Mouse (Mus musculus) lung, embryonic 15.5 days (tissue): ENCODE measurements around the gene Dennd1a. TPM values are rescaled to one million over a fixed set of nuclear protein-coding genes. Genes with fewer than 3 reads are reported as not detected.

Experiments
- ATAC-seq: fragments of 200-750 bp; cut with Nextera tagmentation; 2 replicates; pipeline ENCODE4 v1.8.0; 2017; ENCODE audit warnings: moderate number of reproducible peaks, borderline replicate concordance; ENCODE audit not compliant: low FRiP score, low TSS enrichment; ENCODE audit errors: extremely low read depth
- H3K27ac ChIP-seq: fragments of 300-500 bp; sonication (generic); 2 replicates; pipeline ENCODE4 v1.5.1; 2015; ENCODE audit warnings: moderate library complexity, mild to moderate bottlenecking, inconsistent platforms
- H3K27me3 ChIP-seq: fragments of 300-500 bp; sonication (generic); 2 replicates; pipeline ENCODE4 v1.6.1; 2015; ENCODE audit warnings: inconsistent platforms
- H3K36me3 ChIP-seq: fragments of 300-500 bp; sonication (generic); 2 replicates; pipeline ENCODE4 v1.6.1; 2015; ENCODE audit warnings: inconsistent platforms
- H3K4me1 ChIP-seq: fragments of 300-500 bp; sonication (generic); 2 replicates; pipeline ENCODE4 v1.6.1; 2015; ENCODE audit warnings: inconsistent platforms
- H3K4me2 ChIP-seq: fragments of 300-500 bp; sonication (generic); 2 replicates; pipeline ENCODE4 v1.6.1; 2015; ENCODE audit warnings: inconsistent platforms, mild to moderate bottlenecking, moderate library complexity
- H3K4me3 ChIP-seq: fragments of 300-500 bp; sonication (generic); 2 replicates; pipeline ENCODE4 v1.5.1; 2015; ENCODE audit warnings: mild to moderate bottlenecking, inconsistent platforms
- H3K9ac ChIP-seq: fragments of 300-500 bp; sonication (generic); 2 replicates; pipeline ENCODE4 v1.6.1; 2015; ENCODE audit warnings: inconsistent platforms
- H3K9me3 ChIP-seq: fragments of 300-500 bp; sonication (generic); 2 replicates; pipeline ENCODE4 v1.6.1; 2016; ENCODE audit warnings: inconsistent platforms
- WGBS: fragments of 180-500 bp; shearing (Covaris S2); methylation state at CpG from one replicate; pipeline ENCODE4 v1.1.7; 2015; 5-methylcytosine and 5-hydroxymethylcytosine counted together
- polyA plus RNA-seq: library from polyadenylated mRNA; unstranded; fragments of >200 nt; fragmentation: Nextera tagmentation; extraction: Ambion mirVana; gene quantifications from 2 replicates; pipeline ENCODE4 v1.2.1, GENCODE M21; 2015

Dennd1a gene
- polyA plus RNA-seq, 1 experiment from 2014 or later, result 12.0 TPM

DNA sequence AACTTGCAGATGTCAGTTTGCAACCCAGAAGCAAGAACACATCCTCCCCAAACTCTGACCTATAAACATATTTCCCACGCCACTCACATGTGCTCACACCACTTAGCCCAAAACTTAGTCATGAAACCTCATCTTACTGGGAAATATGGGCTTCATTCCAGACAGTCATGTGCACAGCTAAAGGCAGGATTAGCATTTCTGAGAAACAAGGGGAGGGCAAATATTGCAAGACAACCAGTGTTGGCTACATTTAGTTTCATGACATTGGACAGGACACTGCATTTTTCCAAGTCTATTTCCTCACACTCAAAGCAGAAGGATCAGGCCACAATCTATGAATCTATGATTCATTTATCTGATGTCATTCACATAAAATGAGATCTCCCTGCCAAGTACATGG is 4.3 kb upstream of the Dennd1a start:
- WGBS, result 59% methylated on average over 1 of the region's 1 CpGs
- no peak for ATAC-seq
- Histone ChIP-seq H3K36me3 (no peaks in the 10 kb centered on the region), H3K4me1 (0 out of 2 replicates have a peak, but pooled peaks cover 5% of the 10 kb centered on the region), H3K4me3 (no peak overlapping the region), H3K27me3 (0 out of 2 replicates have a peak, but pooled peaks cover 5% of the 10 kb centered on the region), H3K9me3 (no peaks in the 10 kb centered on the region), H3K9ac (no peak overlapping the region), H3K4me2 (no peak overlapping the region), H3K27ac (no peak overlapping the region)

DNA sequence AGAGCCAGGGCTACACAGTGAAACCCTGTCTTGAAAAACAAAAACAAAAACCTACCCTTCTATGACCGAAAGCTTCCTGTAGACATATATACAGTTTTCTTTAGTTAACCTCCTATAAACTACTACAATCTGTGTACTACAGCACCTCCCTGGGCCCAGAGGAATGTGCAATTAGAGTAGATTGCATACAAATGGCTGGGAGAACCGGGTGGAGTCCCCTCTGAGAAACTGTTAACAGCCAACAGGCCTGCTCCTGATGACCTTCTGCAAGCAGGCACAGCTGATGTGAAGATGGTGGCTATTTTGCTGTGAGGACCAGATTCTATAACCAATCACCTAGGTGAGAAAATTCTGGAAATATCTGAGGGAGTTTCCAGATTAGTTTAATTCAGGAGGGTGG is 1.0 kb upstream of the Dennd1a start:
- ATAC-seq, result no peak
- no peak overlapping the region for H3K9ac ChIP-seq
- H3K36me3 ChIP-seq, result no peaks in the 10 kb centered on the region
- H3K4me3 ChIP-seq, result no peak overlapping the region
- peaks cover 11% of the 10 kb centered on the region for H3K4me1 ChIP-seq
- H3K4me2 ChIP-seq, result no peak overlapping the region
- H3K27ac ChIP-seq, result no peak overlapping the region
- H3K9me3 ChIP-seq, result no peaks in the 10 kb centered on the region
- 0 out of 2 replicates have a peak, but pooled peaks cover 2% of the 10 kb centered on the region for H3K27me3 ChIP-seq
- WGBS, result 60% methylated on average over 2 of the region's 2 CpGs

DNA sequence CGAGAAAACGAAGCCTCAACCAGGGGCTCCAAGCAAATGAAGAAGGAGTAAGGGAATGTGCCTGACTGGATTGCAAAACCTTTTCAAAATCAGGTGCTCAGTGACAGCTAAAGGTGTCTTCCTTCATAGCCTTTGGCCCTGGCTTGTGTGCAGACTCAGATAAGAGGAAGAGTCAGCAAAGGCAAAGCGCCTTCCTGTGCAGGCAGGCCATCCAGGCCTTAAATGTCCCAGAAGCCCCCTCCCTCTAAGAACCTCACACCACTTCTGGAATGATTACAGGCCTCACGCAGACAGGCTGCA is 807 bp downstream of the Dennd1a start:
- ATAC-seq, result no peak
- H3K36me3 ChIP-seq, result no peaks in the 10 kb centered on the region
- peaks cover 11% of the 10 kb centered on the region for H3K4me1 ChIP-seq
- WGBS, result 10% methylated on average over 4 of the region's 4 CpGs
- H3K4me2 ChIP-seq, result peak overlapping the region; percentile 68
- peak overlapping the region; percentile 96 for H3K4me3 ChIP-seq
- no peaks in the 10 kb centered on the region for H3K9me3 ChIP-seq
- 0 out of 2 replicates have a peak, but pooled peaks cover under 1% of the 10 kb centered on the region for H3K27me3 ChIP-seq
- H3K27ac ChIP-seq, result peak overlapping the region; percentile 92
- H3K9ac ChIP-seq, result peak overlapping the region; percentile 90

DNA sequence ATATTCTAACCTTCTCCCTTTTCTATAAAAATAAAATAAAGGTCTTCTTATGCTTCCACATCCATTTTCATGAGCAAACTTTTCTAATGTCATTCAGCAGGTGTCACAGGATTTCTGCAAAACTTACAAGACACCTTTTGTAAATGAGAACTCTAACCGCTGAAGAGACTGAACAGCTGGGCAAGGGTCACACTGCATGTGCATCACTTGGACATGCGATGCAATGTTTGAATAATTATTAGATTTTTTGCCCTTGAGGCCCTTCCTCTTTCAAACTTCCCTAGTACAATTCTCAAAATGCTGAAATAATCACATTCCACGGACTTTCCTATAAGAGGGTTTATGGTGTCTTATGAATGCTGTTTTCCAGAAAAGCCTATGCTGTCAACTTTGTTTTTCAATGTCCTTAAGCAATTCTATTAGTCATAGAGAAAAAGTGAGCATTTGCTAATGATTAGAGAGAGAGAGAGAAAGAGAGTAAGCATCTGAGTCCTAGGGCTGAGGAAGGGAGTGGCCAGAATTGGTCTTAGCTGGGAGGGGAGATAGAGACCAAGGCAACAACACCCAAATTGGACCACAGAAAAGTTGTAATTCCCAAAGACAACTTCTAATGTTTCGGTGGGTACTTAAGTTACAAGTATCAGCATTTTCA is 1.3 kb downstream of the Dennd1a start:
- Histone ChIP-seq H3K9ac (peak overlapping the region; percentile 90), H3K4me2 (peak overlapping the region; percentile 68), H3K27ac (peak overlapping the region; percentile 92; the same call in 1 of the 2 replicates), H3K36me3 (no peaks in the 10 kb centered on the region), H3K4me3 (peak overlapping the region; percentile 96), H3K9me3 (no peaks in the 10 kb centered on the region), H3K27me3 (no peaks in the 10 kb centered on the region), H3K4me1 (peaks cover 11% of the 10 kb centered on the region)
- ATAC-seq, result no peak
- 47% methylated on average over 4 of the region's 4 CpGs for WGBS

DNA sequence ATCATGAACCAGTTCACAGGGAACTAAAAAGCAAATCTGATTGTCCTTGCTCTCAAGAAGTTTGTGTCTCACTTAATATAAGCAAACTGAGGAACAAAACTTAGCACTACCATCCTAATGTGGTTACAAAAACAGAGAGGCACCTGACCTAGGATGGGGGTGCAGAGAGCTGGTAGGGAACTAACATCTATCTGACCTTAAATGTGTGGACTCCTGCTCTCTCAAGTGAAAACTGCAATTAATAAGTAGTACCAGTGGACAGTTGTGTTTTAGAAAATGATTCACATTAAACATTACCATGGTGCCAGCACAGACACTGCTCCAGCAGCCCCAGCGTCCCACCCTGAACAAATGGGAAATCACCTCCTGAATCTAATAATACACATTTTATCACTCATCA is 3.2 kb downstream of the Dennd1a start:
- ATAC-seq, result no peak
- H3K27me3 ChIP-seq, result no peaks in the 10 kb centered on the region
- 76% methylated on average over 1 of the region's 1 CpGs for WGBS

DNA sequence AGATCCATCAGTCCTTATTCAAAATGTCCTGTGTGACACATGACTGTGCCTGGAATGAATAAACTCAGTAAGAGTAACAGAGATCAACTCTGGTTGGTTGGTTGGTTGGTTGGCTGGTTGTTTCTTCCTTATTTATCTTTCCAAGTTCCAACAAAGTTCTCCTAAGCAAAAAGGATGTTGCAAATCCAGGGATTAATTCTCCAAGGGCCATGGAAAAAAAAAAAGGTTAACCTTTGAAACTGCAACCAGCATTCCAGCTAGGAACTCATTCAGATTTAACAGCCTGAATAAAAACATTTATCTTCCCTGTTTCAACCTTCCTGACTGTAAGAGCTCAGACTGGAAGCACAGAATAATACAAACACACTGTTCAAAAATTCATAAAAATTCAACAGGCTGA is 6.8 kb downstream of the Dennd1a start:
- Histone ChIP-seq H3K27me3 (no peaks in the 10 kb centered on the region), H3K4me2 (no peak overlapping the region), H3K4me3 (no peak overlapping the region), H3K36me3 (no peaks in the 10 kb centered on the region), H3K4me1 (no peaks in the 10 kb centered on the region), H3K9ac (no peak overlapping the region), H3K27ac (no peak overlapping the region), H3K9me3 (no peaks in the 10 kb centered on the region)
- no peak for ATAC-seq

More for the DNA sequence above, 3.2 kb downstream of the Dennd1a start:
- no peak overlapping the region for H3K9ac ChIP-seq
- no peaks in the 10 kb centered on the region for H3K36me3 ChIP-seq
- H3K9me3 ChIP-seq, result no peaks in the 10 kb centered on the region
- no peak overlapping the region for H3K4me2 ChIP-seq
- no peak overlapping the region for H3K4me3 ChIP-seq
- peaks cover 11% of the 10 kb centered on the region for H3K4me1 ChIP-seq
- H3K27ac ChIP-seq, result no peak overlapping the region

DNA sequence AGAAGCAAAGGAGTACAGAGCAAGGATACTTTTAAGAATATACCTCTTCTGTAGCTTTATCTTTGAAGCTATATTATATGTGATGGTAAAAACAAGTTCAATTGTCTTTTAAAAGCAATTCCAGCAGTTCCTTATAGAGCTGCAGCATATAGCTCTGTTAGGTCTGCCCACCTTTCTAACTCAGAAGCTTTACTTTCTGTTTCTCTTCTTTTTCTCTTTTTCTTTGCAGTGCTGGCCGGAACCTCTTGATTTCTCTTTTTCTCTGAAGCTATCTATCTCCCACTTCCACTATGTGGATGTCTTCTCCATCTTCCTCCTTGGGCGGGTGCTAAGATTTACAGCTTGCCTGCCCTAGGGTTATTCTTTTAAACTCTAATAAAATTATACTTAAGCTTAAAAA is 12.2 kb downstream of the Dennd1a start:
- WGBS, result 93% methylated on average over 2 of the region's 2 CpGs
- Histone ChIP-seq H3K27ac (no peak overlapping the region), H3K4me3 (no peak overlapping the region), H3K4me1 (no peaks in the 10 kb centered on the region), H3K9ac (no peak overlapping the region), H3K4me2 (no peak overlapping the region), H3K36me3 (no peaks in the 10 kb centered on the region), H3K9me3 (no peaks in the 10 kb centered on the region), H3K27me3 (no peaks in the 10 kb centered on the region)
- ATAC-seq, result no peak

DNA sequence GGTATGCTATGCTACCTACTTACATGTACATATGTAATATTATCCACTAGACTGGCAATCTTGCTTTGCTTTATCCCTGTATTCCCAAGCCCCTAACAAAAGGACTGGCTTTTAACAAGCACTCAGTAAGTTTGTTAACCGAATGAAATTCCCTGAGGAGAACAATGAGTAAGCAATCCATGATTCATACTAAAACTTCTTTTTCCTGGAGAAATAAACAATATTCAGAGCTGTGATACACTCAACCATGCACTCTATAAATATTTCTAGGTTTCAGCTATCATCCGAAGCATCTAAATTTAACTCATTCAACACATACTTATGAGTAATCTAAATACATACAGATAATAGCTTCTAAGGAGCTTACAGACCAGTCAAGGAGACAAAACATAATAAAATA is 23.5 kb downstream of the Dennd1a start:
- Histone ChIP-seq H3K4me1 (no peaks in the 10 kb centered on the region), H3K27ac (no peak overlapping the region), H3K27me3 (no peaks in the 10 kb centered on the region), H3K4me3 (no peak overlapping the region), H3K9ac (no peak overlapping the region), H3K36me3 (no peaks in the 10 kb centered on the region), H3K4me2 (no peak overlapping the region), H3K9me3 (no peaks in the 10 kb centered on the region)
- WGBS, result 41% methylated on average over 2 of the region's 2 CpGs
- ATAC-seq, result no peak

DNA sequence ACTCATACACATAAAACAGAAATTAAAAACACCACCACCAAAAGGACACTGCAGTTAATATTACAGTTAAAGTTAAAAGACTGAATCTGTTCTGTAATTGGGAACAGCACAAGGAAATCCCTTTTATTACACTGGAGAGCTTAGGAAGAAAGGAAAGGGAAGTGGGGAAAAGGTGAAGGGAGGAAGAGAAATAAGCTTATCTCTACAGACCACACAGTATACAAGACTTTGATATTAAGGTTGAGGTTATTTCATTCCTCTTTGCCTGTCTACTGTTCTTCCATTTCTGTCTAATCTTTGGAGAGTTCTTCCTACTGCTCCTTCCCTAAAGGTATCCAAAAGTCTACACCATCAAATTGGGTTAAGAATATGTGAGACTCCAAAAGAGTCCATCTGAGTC is 28.1 kb downstream of the Dennd1a start:
- Histone ChIP-seq H3K4me1 (no peaks in the 10 kb centered on the region), H3K36me3 (no peaks in the 10 kb centered on the region), H3K9ac (no peak overlapping the region), H3K4me3 (no peak overlapping the region), H3K9me3 (no peaks in the 10 kb centered on the region), H3K27ac (no peak overlapping the region), H3K27me3 (no peaks in the 10 kb centered on the region), H3K4me2 (no peak overlapping the region)
- ATAC-seq, result no peak

DNA sequence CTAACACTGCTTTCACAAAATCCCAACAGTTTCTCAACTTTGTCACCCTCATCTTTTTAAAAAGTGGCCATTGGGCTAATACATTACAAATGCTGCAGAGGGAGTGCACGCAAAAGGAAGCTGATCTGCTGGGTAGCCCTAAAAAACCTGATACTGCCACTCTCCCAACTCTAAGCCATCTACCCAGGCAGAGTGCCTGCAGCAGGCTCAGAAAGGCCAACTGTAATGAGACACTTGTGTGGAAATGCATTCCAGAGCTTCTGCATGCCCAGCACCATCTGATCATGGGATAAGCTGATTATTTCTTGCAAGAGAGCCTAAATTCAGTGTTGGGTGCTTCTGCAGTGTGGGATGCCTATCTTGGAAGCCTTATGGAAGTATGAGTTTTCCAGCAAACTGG is 49.6 kb downstream of the Dennd1a start:
- no peak overlapping the region for H3K4me2 ChIP-seq
- no peaks in the 10 kb centered on the region for H3K27me3 ChIP-seq
- H3K4me3 ChIP-seq, result no peak overlapping the region
- no peak overlapping the region for H3K9ac ChIP-seq
- WGBS, result 79% methylated on average over 1 of the region's 1 CpGs
- no peak for ATAC-seq
- H3K27ac ChIP-seq, result no peak overlapping the region
- H3K9me3 ChIP-seq, result no peaks in the 10 kb centered on the region
- no peaks in the 10 kb centered on the region for H3K36me3 ChIP-seq
- no peaks in the 10 kb centered on the region for H3K4me1 ChIP-seq

DNA sequence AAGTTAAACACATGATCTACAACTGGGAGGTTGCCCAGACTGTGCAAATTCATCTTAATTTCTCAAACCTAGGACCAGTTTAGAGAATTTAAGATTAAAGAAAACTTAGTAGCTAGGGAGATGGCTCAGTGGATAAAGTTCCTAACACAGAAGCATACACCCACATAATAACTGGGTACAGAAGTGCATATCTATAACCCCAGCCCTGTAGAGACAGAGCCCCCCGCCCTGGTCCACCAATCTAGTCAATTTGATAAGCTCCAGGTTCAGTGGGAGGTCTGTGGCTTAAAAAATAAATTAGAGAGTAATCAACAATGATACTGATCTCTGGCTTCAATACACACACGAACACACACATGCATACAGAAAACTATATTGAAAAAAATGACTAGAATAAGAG is 51.6 kb downstream of the Dennd1a start:
- Histone ChIP-seq H3K27ac (no peak overlapping the region), H3K36me3 (no peaks in the 10 kb centered on the region), H3K27me3 (no peaks in the 10 kb centered on the region), H3K4me3 (no peak overlapping the region), H3K4me2 (no peak overlapping the region), H3K4me1 (no peaks in the 10 kb centered on the region), H3K9me3 (no peaks in the 10 kb centered on the region), H3K9ac (no peak overlapping the region)
- no peak for ATAC-seq
- WGBS, result 80% methylated on average over 2 of the region's 2 CpGs

DNA sequence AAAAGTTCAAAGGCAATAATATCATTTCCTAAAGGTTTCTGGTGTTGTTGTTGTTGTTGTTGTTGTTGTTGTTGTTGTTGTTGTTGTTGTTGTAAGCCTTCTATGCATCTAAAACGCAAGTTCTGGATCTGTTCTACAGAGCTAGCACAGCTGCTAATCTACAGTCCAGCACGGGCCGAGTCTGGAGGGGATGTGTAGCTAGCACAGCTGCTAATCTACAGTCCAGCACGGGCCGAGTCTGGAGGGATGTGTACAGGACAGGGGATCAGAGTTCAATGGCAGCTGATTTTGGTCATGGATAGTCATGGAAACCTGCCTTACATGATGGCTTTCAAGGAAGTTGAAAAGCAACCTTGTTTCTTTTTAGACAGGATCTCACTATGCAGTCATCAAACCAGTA is 57.3 kb downstream of the Dennd1a start:
- WGBS, result 82% methylated on average over 5 of the region's 5 CpGs

DNA sequence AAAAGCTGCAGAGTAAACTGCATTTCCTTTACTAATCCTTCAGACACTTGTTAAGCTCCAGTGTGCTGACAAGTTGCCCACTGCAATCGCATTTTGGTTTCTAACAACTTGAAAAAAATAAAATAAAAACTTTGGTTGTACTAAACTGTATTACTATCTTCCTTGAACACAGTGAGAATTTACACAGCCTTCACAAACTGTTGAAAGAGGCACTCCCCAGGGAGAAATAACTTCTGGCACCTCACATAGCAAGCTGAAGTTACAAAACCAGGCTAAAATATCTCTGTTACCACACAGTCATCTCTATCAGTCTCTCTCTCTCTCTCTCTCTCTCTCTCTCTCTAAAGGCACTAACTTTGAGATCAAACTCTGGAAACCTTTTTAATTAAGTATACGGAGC is 63.4 kb downstream of the Dennd1a start:
- H3K4me1 ChIP-seq, result no peaks in the 10 kb centered on the region
- H3K4me3 ChIP-seq, result no peak overlapping the region
- H3K9me3 ChIP-seq, result no peaks in the 10 kb centered on the region
- H3K27ac ChIP-seq, result no peak overlapping the region
- H3K9ac ChIP-seq, result no peak overlapping the region
- ATAC-seq, result no peak
- H3K27me3 ChIP-seq, result no peaks in the 10 kb centered on the region
- H3K36me3 ChIP-seq, result no peaks in the 10 kb centered on the region
- WGBS, result 59% methylated on average over 2 of the region's 2 CpGs
- no peak overlapping the region for H3K4me2 ChIP-seq

More for the DNA sequence above, 57.3 kb downstream of the Dennd1a start:
- Histone ChIP-seq H3K4me2 (no peak overlapping the region), H3K9ac (no peak overlapping the region), H3K36me3 (no peaks in the 10 kb centered on the region), H3K27me3 (no peaks in the 10 kb centered on the region), H3K4me3 (no peak overlapping the region), H3K27ac (no peak overlapping the region), H3K4me1 (no peaks in the 10 kb centered on the region), H3K9me3 (no peaks in the 10 kb centered on the region)
- no peak for ATAC-seq
